Mouse (Mus musculus) frontal cortex, postnatal 10 days (tissue): ENCODE measurements around the gene Cldn34a.
"Not testable (repeated sequence)": the region's sequence is repeated elsewhere in the genome, so short reads cannot be mapped to it uniquely, and the experiment has no call there.

Experiments used
- DNase-seq, 2 experiments: peaks; one replicate each; pipeline ENCODE4 v3.0.0; 2022; ENCODE audit warnings: low spot score in 2 of 2, mixed read lengths in 1 of 2

Gene Cldn34a

DNA sequence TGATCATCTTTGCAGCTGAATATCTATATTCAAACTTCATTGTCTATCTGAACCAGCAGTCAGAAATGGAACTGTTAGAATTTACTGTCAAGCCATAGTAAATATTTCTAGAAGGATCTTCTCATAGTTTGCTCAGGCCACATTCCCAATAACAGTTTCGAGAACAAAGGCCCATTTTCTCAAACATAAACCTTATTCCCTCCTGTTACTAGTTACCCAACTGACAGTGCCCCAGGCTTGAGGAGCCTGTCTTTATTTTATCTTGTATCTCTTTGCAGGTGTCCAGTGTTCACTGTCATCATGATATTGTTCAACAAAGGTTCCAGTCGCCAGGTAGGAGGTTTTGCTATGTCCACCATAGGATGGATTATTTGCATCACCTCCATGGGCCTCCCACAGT lies at the start of gene Cldn34a:
Cldn34a (plus strand) TSS at position 301 of the 400 bp plus-strand sequence.
- no peak for DNase-seq

GRCm38 (mm10) chrX:152518611-152519010 lies 44.5 kb upstream of the Cldn34a start:
- not testable (repeated sequence) for DNase-seq

GRCm38 (mm10) chrX:152545736-152546135 lies 17.4 kb upstream of the Cldn34a start:
- DNase-seq, result no peak

- DNase-seq, result no peak
Observed at GRCm38 (mm10) chrX:152548180-152548579, 15.0 kb upstream of the Cldn34a start.

DNA sequence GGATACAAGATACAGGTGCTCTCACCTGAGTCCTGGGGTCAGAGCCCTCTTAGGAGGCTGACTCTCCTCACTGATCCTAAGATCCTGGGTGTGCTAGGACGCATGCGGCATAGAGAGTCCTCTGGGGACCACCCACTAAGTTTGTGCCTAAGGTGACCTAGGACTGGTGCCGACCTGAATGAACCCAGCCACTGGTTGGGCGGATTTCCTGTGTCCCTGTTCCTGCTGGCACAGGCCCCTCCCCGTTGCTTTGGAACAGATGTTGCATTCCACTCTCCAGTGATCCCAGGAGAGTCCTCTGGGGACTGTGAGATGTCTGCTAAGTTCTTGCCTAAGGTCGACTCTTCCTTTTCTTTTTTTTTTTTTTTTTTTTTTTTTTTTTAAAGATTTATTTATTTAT lies 5.7 kb upstream of the Cldn34a start:
- DNase-seq, result no peak
